Mouse (Mus musculus) kidney, adult 2 months (tissue): ENCODE results near the gene Olfr70.

Source experiments
- CTCF ChIP-seq: fragments of 200-500 bp; conservative IDR thresholded peaks from 2 replicates; pipeline ENCODE4 v1.5.1; 2011; ENCODE audit warnings: low read depth, mild to moderate bottlenecking, control low read depth, low read length, moderate library complexity, mixed read lengths; ENCODE audit not compliant: insufficient read depth, insufficient read length
- POLR2A ChIP-seq: fragments of 200-500 bp; IDR thresholded peaks from one replicate; pipeline ENCODE4 v1.6.1; 2011; ENCODE audit warnings: low read depth, low read length, control low read depth

GRCm38 (mm10) chr4:43726228-43726993 is 25.8 kb upstream of the Olfr70 start:
- no peak for TF ChIP-seq CTCF
- TF ChIP-seq POLR2A = no peak
